ENCODE assay signal across 12 mouse cellular contexts in the genomic region with DNA sequence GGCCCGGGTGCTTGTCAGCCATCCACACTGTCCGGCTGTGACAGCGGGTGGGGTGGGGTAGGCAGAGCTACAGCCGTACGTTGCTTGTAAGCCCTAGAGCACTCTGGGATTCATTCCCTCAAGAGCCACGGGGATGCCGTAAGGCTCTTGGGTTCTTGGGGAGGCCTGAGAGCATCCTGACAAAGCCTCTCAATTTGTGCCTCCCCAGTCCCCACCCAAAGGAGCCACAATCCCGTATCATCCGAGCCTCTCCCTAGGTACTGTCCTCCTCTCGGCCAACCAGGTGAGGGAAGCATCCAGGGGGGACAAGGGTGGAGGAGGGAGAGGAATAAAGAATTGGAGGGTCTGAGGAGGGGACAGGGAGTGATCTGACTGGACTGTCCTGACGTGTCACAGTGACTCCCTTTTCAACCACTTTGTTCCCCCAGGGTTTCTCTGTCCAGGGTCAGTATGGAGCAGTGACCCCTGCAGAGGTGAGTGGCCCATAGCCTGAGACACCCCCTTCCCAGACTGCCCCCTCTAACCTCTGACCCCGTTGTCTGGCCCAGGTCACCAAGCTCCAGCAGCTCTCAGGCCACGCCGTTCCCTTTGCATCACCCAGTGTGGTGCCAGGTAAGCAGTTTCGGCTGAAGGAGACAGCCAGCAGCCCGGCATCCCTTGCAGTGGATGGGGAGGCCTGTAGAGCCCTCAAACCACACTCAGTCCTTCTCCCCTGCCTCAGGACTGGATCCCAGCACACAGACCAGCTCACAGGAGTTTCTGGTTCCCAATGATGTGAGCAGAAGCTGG. TPM values are rescaled to one million over a fixed set of nuclear protein-coding genes. Genes with fewer than 3 reads are reported as not detected.
"Had no signal": no experiment of that assay in that cellular context is flagged by ENCODE, and none has a peak within 500 bp of the region (broad histone marks: within the 10 kb centered on the region; RNA-seq: fewer than 3 reads in every experiment).

No protein-coding gene starts in this region.

- ATAC-seq: liver, embryonic 12.5 days had no signal

- H3K4me2 ChIP-seq: kidney, embryonic 15.5 days; limb, embryonic 15.5 days; liver, embryonic 12.5 days; lung, embryonic 15.5 days; midbrain, embryonic 12.5 days had no signal

- H3K9ac ChIP-seq: kidney, embryonic 15.5 days; limb, embryonic 15.5 days; liver, embryonic 12.5 days; lung, embryonic 15.5 days; midbrain, embryonic 12.5 days had no signal

- H3K9me3 ChIP-seq: kidney, embryonic 15.5 days; limb, embryonic 15.5 days; liver, embryonic 12.5 days; lung, embryonic 15.5 days; midbrain, embryonic 12.5 days had no signal

- H3K4me3 ChIP-seq: kidney, embryonic 15.5 days; limb, embryonic 15.5 days; liver, embryonic 12.5 days; lung, embryonic 15.5 days; megakaryocyte, embryonic 14.5 days; midbrain, embryonic 12.5 days had no signal

- H3K27ac ChIP-seq: limb, embryonic 15.5 days; liver, embryonic 12.5 days; lung, embryonic 15.5 days; macrophage; midbrain, embryonic 12.5 days had no signal

- DNase-seq: kidney, postnatal 14 days; layer of hippocampus, postnatal 36 days; lung, postnatal 14 days; right cerebral cortex, postnatal 14 days; thymus, postnatal 36 days had no signal

RNA-seq across cellular contexts. Expression of gene Gpr62, which starts 3.9 kb away (rescaled TPM):
- polyA plus RNA-seq: macrophage had no signal
